Mouse (Mus musculus): ENCODE data around the gene Gm36028. TPM values are rescaled to one million over a fixed set of nuclear protein-coding genes. Genes with fewer than 3 reads are reported as not detected.

Gm36028 gene
- polyA plus RNA-seq, 1 experiment, result 3.4 TPM

GRCm38 (mm10) chr16:37808866-37809622 lies 51.9 kb downstream of the Gm36028 start:
- Histone ChIP-seq H3K27ac (replicated peaks; ENCODE audit: low read depth, low read length) (0 out of 2 replicates have a peak overlapping the region, but pooled peaks have one; percentile 8), H3K4me1 (ENCODE audit: control insufficient read depth, insufficient read depth, insufficient read length, low read length) (peaks cover 24% of the 10 kb centered on the region), H3K4me3 (ENCODE audit: insufficient read depth, low read depth, low read length) (no peak overlapping the region)

GRCm38 (mm10) chr16:37807269-37807668 lies 53.7 kb downstream of the Gm36028 start:
- Histone ChIP-seq H3K4me3 (ENCODE audit: insufficient read depth, low read depth, low read length) (no peak overlapping the region), H3K27ac (replicated peaks; ENCODE audit: low read depth, low read length) (no peak overlapping the region), H3K4me1 (ENCODE audit: control insufficient read depth, insufficient read depth, insufficient read length, low read length) (peaks cover 17% of the 10 kb centered on the region; the same call in 1 of the 2 replicates)

- Histone ChIP-seq H3K4me1 (ENCODE audit: control insufficient read depth, insufficient read depth, insufficient read length, low read length) (peaks cover 11% of the 10 kb centered on the region; the same call in 1 of the 2 replicates), H3K4me3 (ENCODE audit: insufficient read depth, low read depth, low read length) (no peak overlapping the region), H3K27ac (replicated peaks; ENCODE audit: low read depth, low read length) (no peak overlapping the region)
Observed at GRCm38 (mm10) chr16:37805746-37806495, 55.0 kb downstream of the Gm36028 start.

GRCm38 (mm10) chr16:37803387-37803950 lies 57.5 kb downstream of the Gm36028 start:
- no peak overlapping the region for H3K27ac ChIP-seq (replicated peaks; ENCODE audit: low read depth, low read length)
- no peak overlapping the region for H3K4me3 ChIP-seq (ENCODE audit: insufficient read depth, low read depth, low read length)

GRCm38 (mm10) chr16:37802686-37803295 lies 58.2 kb downstream of the Gm36028 start:
- no peak overlapping the region for H3K4me3 ChIP-seq (ENCODE audit: insufficient read depth, low read depth, low read length)
- no peak overlapping the region for H3K27ac ChIP-seq (replicated peaks; ENCODE audit: low read depth, low read length)

More at GRCm38 (mm10) chr16:37803387-37803950, 57.5 kb downstream of the Gm36028 start:
- peaks cover 3% of the 10 kb centered on the region; the same call in 1 of the 2 replicates for H3K4me1 ChIP-seq (ENCODE audit: control insufficient read depth, insufficient read depth, insufficient read length, low read length)

GRCm38 (mm10) chr16:37801097-37801496 lies 59.8 kb downstream of the Gm36028 start:
- Histone ChIP-seq H3K4me3 (ENCODE audit: insufficient read depth, low read depth, low read length) (no peak overlapping the region), H3K27ac (replicated peaks; ENCODE audit: low read depth, low read length) (no peak overlapping the region), H3K4me1 (ENCODE audit: control insufficient read depth, insufficient read depth, insufficient read length, low read length) (no peaks in the 10 kb centered on the region)

More at GRCm38 (mm10) chr16:37802686-37803295, 58.2 kb downstream of the Gm36028 start:
- H3K4me1 ChIP-seq (ENCODE audit: control insufficient read depth, insufficient read depth, insufficient read length, low read length), result no peaks in the 10 kb centered on the region

Other genes starting within 250 kb of the Gm36028 start
- gene Ndufb4, start 206.7 kb downstream of the Gm36028 start, polyA plus RNA-seq (2012; ENCODE audit: insufficient read depth, insufficient read length, missing spikeins), result 800 and 1,040 TPM in 2 replicates
- gene Fstl1, start 84.3 kb downstream of the Gm36028 start, polyA plus RNA-seq (2012; ENCODE audit: insufficient read depth, insufficient read length, missing spikeins), result 26.5 and 46.9 TPM in 2 replicates
- gene Lrrc58, start 7.2 kb upstream of the Gm36028 start, polyA plus RNA-seq (2012; ENCODE audit: insufficient read depth, insufficient read length, missing spikeins), result 50.9 and 60.6 TPM in 2 replicates
- 0.44 TPM in 1 of 2 replicates, not detected in the other for gene Gpr156, start 55.4 kb upstream of the Gm36028 start, polyA plus RNA-seq (2012; ENCODE audit: insufficient read depth, insufficient read length, missing spikeins)
- 32.5 and 47.5 TPM in 2 replicates for gene Gsk3b, start 227.9 kb upstream of the Gm36028 start, polyA plus RNA-seq (2012; ENCODE audit: insufficient read depth, insufficient read length, missing spikeins)

Measured in brown adipose tissue, adult 24 weeks (tissue).